Mouse (Mus musculus): Measurements from ENCODE around the gene Dhdds.

The Dhdds gene

DNA sequence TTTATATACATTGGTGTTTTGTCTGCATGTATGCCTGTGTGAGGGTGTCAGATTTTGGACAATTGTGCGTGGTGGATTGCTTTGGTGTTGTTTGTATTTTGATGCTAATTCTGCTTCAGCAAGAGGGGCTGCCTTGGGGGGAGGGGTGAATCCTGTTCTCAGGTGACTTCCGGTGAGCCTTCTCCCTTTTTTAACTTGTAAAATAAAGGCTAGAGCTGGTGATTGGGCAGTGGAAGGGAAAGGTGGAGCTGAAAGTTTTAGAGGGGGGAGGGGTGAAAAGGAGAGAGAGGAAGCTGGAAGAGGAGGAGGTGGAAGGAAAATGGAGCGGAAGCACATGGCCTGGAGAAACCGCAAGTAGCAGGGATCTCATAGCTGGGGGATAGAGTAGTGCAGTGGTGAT is 44.4 kb downstream of the Dhdds start:
- in situ Hi-C loops (cut with MboI, MseI) = no loop called here

DNA sequence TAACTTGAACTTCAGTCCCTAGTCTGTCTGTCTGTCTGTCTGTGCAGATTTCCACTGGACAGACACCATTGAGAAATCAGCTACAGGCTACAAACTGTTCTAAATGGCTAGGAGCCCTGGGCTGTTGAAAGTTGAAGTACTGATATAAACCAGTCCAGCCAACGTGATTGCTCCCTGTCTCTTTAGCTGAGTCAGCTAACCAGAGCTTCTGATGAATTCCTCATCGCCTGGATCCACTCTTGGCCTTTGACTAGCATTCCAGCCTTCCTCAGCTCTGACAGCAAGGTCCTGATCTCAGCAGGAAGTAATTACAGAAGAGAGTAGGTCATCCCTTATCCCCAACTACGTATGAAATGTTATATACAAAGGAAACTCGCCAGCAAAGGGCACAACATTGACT is 54.0 kb downstream of the Dhdds start:
- in situ Hi-C loops (cut with MboI, MseI) = no loop called here

DNA sequence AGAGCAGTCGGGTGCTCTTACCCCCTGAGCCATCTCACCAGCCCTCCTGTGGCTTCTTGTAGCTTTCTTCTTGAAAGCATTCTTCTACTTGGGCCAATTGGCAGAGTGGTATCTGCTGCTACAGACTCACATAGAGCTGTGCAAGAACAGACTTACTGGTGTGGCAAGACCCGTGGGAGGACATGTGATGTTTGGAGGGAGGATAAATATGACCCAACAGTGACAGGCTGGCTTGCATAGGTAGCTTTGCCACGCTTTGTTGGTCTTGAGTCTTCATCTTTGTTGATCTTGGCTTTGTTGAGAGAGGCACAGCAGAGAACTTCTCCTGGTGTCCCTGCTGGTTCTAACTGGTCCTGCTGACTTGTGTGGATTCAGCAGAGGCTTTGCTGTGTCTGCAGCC is 56.9 kb downstream of the Dhdds start:
- in situ Hi-C loops (cut with MboI, MseI) = no loop called here

DNA sequence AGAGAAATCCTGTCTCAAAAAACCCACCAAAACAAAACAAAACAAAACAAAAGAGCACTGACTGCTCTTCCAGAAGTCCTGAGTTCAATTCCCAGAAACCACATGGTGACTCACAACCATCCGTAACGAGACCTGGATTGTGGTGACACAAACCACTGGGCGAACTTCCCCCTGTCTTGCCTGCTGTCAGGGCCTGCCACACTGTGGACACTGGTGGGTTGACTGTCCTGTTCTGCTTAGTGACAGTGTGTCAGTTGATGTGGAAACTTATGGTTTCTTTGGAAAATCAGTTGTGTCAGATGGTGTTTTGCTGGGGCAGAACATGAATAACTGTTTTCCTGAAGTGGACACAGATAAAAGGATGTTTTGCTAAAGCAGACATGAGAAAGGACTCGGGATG is 58.0 kb downstream of the Dhdds start:
- in situ Hi-C loops (cut with MboI, MseI) = no loop called here

DNA sequence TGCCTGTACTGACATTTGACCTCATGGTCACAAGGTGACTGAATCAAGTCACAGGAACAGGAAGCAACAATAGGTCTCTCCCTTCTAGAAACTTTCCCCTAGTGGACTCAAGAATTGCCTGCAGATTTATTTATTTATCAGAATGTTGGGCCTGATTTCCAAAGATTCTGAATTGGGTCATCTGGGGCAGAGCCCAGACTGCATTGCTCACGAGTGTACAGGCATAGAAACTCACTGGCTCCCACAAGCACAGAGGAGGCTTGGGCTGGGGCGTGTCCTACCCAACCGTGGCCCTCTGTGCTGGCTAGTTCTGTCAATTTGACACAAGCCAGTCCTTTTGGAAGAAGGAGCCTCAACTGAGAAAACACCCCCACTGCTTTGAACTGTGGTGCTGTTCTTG is 59.1 kb downstream of the Dhdds start:
- in situ Hi-C loops (cut with MboI, MseI) = no loop called here

DNA sequence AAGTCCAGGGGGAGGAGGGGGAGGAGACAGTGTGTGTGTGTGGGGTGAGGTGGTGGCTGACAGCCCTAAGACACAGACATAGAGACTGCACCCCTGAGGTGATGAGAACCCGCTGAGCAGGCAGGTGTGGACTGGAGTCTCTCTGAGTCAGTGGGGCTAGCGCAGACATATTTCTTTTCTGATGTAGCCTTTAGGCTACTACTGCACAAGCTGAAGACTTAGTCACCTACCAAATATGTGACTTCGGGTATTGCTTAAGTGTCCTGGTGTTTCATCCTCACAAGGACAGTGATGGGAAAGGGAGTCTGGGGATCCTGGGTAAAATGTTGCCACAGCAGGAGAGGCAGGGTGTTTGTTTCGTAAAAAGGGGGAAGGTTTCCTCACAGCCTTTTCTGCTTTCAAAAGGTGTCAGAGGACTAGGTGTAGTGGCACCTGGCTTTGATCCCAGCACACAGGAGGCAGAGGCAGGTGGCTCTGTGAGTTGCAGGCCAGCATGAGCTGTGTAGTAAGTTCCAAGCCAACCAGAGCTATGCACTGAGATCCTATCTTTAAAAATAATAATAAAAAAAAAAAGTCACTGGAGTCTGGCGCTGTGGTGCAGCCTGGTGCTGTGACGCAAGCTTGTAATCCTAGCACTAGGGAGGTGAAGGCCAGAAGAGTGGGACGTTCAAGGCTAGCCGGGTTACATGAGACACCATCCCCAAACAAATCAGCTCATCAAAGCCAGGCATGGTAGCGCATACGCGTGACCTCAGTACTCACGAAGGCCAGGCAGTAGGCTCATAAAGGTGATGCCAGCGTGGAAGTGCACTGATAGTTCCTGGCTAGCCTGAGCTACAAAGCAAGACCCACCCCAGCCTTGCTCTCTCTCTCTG is 60.1 kb downstream of the Dhdds start:
- in situ Hi-C loops (cut with MboI, MseI) = no loop called here

DNA sequence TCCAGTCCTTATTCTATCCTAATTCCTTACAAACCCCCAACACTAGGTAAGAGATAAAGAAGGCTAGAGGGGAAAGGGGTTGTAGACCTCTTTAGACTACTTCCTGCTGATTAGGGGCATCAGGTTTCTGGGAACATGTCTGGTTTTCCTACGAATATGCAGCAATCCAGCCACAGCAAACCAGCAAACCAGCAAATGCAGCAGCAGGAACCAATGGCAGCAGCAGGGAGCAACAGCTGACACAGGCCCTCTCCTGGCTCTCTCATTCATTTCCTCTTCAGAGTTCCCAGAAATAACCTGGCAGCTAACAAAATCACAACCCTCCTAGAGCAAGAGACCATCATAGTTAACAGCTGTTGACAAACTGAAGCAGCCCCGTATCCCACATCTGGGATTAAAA is 62.6 kb downstream of the Dhdds start:
- in situ Hi-C loops (cut with MboI, MseI) = no loop called here

DNA sequence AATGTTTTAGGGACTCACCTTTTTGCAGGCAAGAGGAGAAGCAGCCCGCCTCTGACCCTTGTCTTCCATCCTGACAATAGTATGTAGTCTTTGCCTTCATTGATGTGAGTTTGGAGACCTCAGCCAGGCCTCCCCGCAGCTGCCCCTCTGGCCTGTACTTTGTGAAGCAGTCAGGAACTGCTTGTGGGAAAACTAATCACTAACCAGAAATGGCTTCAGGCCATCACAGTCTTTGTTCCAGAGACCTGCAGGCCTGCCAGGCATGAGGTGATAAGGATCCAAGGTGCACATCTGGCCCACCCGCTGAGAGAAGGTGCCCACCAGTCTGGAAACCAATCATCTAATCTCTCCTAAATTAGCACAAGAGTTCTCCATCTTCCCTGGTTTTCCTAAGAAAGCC is 68.9 kb downstream of the Dhdds start:
- in situ Hi-C loops (cut with MboI, MseI) = no loop called here

DNA sequence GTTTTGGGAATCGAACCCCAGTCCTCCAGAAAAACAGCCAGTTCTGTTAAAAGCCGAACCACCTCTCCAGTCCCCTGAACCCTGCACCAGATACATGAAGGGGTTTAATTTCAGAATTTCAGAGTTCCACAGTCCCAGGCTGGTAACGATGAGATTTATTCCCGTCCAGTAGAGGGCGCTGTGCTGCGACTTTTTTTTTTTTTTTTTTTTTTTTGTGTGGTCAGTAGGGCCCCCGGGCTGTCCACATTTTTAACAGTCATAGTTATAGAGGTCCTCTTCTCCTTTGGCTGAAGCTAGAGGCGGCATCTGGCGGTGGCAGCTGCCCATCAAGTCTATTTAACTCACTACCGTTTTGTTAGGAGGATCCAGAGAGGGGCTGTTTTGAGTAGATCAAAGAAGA is 69.4 kb downstream of the Dhdds start:
- in situ Hi-C loops (cut with MboI, MseI) = no loop called here

DNA sequence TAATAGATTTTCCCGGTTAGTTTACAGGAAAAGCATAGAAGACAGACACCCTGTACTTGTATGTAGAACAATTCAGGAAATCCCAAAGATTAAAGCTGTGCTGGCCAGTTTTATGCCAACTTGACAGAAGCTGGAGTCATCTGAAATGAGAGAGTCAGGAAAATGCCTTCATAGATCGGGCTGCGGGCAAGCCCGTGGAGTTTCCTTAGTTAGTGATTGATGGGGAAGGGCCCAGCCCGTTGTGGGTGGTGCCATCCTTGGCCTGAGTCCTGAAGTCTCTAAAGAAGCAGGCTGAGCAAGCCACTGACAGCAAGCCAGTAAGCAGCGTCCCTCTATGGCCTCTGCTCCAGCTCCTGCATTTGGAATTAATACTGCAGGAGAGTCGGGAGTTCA is 71.4 kb downstream of the Dhdds start:
- in situ Hi-C loops (cut with MboI, MseI) = no loop called here

DNA sequence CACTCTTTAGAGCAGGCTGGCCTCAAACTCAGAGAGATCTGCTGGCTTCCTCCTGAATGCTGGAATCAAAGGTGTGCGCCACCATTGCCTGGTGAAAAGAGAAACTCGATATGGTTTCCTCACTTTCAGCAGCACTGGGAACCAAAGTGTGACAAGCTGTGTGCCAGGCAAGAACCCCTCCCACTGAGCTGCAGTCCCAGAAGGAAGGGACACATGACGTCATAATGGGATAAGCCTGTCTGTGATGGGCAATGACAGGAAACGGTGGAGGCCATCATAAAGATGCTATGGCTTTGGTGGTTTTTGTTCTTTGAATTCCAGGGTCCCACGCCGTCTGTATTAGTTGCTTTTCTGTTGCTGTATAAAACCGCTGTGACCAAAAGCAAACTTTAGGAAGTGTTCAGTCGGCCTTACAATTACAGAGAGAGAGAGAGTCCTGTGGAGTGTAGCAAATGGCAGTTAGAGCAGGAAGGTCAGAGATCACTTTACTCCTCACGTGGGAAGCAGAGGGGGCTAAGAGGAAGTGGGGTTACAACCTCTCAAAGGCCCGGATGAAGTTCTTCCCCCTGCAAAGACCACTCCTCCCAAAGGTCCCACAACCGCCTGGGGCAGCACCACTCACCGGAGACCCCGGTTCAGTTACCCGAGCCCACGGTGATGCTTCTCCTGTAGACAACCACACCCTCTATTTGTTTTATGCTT is 72.0 kb downstream of the Dhdds start:
- in situ Hi-C loops (cut with MboI, MseI) = no loop called here

DNA sequence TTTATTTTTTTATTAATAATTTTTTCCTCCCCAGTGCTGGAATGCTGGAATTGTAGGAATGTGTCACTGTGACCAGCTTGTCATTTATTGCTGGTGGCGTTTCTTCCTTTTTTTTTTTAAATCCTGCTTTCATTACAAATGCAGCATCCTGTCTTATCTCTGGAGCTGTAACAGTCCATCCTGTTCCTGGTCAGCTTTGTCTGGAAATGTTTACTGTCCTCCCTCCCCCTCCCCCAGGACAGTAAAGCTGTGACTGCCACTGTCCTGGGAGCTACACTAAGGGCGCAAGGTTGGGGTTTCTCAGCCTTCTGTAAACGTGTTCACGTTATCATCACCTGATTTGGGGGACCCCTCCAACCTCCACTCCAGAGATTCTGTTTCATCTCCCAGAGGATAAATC is 75.5 kb downstream of the Dhdds start:
- in situ Hi-C loops (cut with MboI, MseI) = no loop called here

DNA sequence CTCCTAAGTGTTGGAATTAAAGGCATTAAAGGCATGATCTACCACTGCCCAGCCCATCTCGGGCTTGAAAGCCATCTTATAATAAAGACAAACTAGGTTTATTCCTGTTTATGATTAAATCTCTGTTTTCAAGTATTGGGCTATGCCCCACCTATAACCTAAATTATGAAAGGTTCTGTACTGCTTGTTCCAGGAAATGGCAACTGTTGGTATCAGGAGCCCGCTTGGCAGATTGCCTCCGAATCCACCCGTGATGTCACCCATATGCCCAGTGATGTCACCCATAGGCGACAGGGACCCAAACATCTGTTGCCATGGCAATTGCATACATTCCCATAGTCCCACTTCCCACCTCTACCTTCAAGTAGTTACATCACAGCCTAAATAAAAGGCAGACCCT is 77.0 kb downstream of the Dhdds start:
- in situ Hi-C loops (cut with MboI, MseI) = no loop called here

Measured in T-helper 2 cell (primary cell).